Mouse (Mus musculus) intestine, embryonic 15.5 days (tissue): ENCODE results near the gene Gabra6. TPM values are rescaled to one million over a fixed set of nuclear protein-coding genes. Genes with fewer than 3 reads are reported as not detected.

Source experiments
- ATAC-seq: fragments of 200-750 bp; cut with Nextera tagmentation; 2 replicates; pipeline ENCODE4 v1.8.0; 2017; ENCODE audit warnings: moderate TSS enrichment, moderate library complexity
- H3K27ac ChIP-seq: fragments of 300-500 bp; sonication (generic); 2 replicates; pipeline ENCODE4 v1.5.1; 2015; ENCODE audit warnings: mild to moderate bottlenecking, inconsistent platforms
- H3K27me3 ChIP-seq: fragments of 300-500 bp; sonication (generic); replicated peaks from 2 replicates; pipeline ENCODE4 v1.6.1; 2015; ENCODE audit warnings: inconsistent platforms
- H3K36me3 ChIP-seq: fragments of 300-500 bp; sonication (generic); 2 replicates; pipeline ENCODE4 v1.6.1; 2015; ENCODE audit warnings: inconsistent platforms
- H3K4me1 ChIP-seq: fragments of 300-500 bp; sonication (generic); replicated peaks from 2 replicates; pipeline ENCODE4 v1.6.1; 2015; ENCODE audit warnings: inconsistent platforms
- H3K4me2 ChIP-seq: fragments of 300-500 bp; sonication (generic); replicated peaks from 2 replicates; pipeline ENCODE4 v1.6.1; 2015; ENCODE audit warnings: mild to moderate bottlenecking, inconsistent platforms
- H3K4me3 ChIP-seq: fragments of 300-500 bp; sonication (generic); replicated peaks from 2 replicates; pipeline ENCODE4 v1.5.1; 2015; ENCODE audit warnings: inconsistent platforms
- H3K9ac ChIP-seq: fragments of 300-500 bp; sonication (generic); 2 replicates; pipeline ENCODE4 v1.6.1; 2015; ENCODE audit warnings: inconsistent platforms
- H3K9me3 ChIP-seq: fragments of 300-500 bp; sonication (generic); 2 replicates; pipeline ENCODE4 v1.6.1; 2016; ENCODE audit warnings: inconsistent platforms
- WGBS: fragments of 180-500 bp; shearing (Covaris S2); methylation state at CpG from one replicate; pipeline ENCODE4 v1.1.7; 2015; 5-methylcytosine and 5-hydroxymethylcytosine counted together
- polyA plus RNA-seq: library from polyadenylated mRNA; unstranded; fragments of >200 nt; fragmentation: Nextera tagmentation; extraction: Ambion mirVana; gene quantifications from 2 replicates; pipeline ENCODE4 v1.2.1, GENCODE M21; 2015

The Gabra6 gene
- polyA plus RNA-seq, result not detected in 2 replicates

DNA sequence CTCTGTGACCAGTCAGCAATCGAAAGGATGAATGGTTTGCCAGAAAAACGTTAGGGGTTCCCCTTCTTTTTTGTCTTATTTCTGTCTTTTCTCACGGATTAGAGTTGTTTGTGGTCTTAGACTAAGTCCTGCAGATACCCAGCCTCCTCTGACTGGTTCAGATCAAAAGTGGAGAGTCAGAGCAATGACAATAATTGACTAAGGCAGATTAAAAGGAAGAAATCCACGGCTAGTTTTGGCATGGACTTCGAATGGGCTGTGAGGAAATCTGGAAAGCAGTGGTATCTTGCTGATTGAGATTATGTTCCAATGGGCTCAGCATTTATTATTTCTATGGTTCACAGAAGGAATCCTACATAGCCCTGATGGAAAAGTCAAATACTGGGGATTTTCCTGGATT lies at the start of gene Gabra6:
Gabra6 (minus strand) TSS at position 191 of the 400 bp plus-strand sequence.
- Histone ChIP-seq H3K9ac (no peak within 1 kb of the TSS), H3K27me3 (no peaks in the 10 kb centered on the region)

DNA sequence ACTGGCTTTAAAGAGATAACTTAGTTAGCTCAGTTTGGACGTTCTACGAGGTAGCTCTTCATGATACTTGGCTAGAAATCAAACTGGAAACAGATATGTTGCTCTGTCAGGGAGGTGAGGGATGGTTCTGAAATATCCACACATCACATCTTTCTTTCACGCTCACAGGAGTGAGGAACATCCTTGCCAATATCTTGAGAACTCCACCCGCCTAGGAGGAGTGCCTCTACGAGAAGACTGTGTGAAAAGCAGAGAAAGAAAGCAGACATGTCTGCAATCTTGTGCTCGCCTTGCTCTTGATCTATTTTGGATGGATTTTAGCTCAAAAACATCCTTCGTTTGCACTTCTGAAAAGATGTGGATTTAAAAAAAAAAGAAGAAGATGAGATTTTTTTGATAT lies 44.7 kb upstream of the Gabra6 start:
- no peak overlapping the region for H3K4me2 ChIP-seq
- ATAC-seq, result no peak
- H3K27me3 ChIP-seq, result no peaks in the 10 kb centered on the region
- no peak overlapping the region for H3K27ac ChIP-seq
- H3K9ac ChIP-seq, result no peak overlapping the region
- H3K9me3 ChIP-seq, result no peaks in the 10 kb centered on the region
- no peak overlapping the region for H3K4me3 ChIP-seq
- no peaks in the 10 kb centered on the region for H3K4me1 ChIP-seq
- H3K36me3 ChIP-seq, result no peaks in the 10 kb centered on the region
- 69% methylated on average over 7 of the region's 7 CpGs for WGBS

More for the DNA sequence above, at the start of gene Gabra6:
- Histone ChIP-seq H3K36me3 (no peaks in the 10 kb centered on the region), H3K9me3 (no peaks in the 10 kb centered on the region), H3K4me2 (no peak within 1 kb of the TSS), H3K4me3 (no peak within 1 kb of the TSS), H3K4me1 (no peaks in the 10 kb centered on the region), H3K27ac (no peak within 1 kb of the TSS)
- no peak for ATAC-seq
- 70% methylated on average over 5 of the region's 5 CpGs for WGBS

DNA sequence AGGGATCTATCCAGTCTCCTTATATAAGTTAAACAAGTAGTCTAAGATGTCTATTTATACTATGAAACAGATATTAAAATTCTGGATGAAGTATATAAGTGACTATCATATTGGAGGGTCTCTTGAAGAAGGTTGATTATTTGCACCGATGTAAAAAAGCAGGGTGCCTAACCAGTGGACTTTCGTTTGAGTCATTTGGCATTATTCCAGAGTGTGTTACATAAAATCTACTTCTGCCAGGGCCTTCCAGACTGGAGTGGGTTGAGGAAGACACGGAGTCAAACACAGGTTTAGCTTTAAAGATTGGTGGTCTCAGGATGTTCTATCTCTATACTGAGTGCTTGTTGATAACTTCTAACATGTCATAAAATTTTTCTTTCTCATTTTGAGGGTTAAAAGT lies 11.2 kb upstream of the Gabra6 start:
- WGBS, result 78% methylated on average over 3 of the region's 3 CpGs
- Histone ChIP-seq H3K27ac (no peak overlapping the region), H3K27me3 (no peaks in the 10 kb centered on the region), H3K9ac (no peak overlapping the region), H3K4me1 (no peaks in the 10 kb centered on the region), H3K36me3 (no peaks in the 10 kb centered on the region), H3K4me2 (no peak overlapping the region), H3K9me3 (no peaks in the 10 kb centered on the region), H3K4me3 (no peak overlapping the region)
- no peak for ATAC-seq

DNA sequence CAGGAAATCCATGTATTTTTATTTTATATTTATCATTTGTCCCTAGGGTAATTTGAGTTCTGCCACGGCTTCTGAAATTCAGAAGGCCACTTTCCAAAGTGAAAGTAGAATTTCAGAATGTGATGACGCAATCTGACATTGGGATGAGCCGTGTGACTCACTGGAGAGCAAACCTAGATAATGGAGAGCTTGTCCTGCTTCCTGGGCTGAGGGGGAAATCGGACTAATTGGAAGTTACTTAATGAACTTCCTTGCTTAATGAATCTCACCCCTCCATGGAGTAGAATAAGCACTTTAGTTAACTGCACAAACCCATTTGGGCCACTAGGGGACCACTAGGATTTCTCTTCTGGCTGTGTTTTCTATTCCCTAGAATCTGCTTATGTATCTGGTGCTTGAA lies 5.4 kb upstream of the Gabra6 start:
- Histone ChIP-seq H3K4me1 (no peaks in the 10 kb centered on the region), H3K9me3 (no peaks in the 10 kb centered on the region), H3K9ac (no peak overlapping the region), H3K4me3 (no peak overlapping the region), H3K27me3 (no peaks in the 10 kb centered on the region), H3K36me3 (no peaks in the 10 kb centered on the region), H3K27ac (no peak overlapping the region), H3K4me2 (no peak overlapping the region)
- ATAC-seq, result no peak
- WGBS, result 73% methylated on average over 4 of the region's 4 CpGs

DNA sequence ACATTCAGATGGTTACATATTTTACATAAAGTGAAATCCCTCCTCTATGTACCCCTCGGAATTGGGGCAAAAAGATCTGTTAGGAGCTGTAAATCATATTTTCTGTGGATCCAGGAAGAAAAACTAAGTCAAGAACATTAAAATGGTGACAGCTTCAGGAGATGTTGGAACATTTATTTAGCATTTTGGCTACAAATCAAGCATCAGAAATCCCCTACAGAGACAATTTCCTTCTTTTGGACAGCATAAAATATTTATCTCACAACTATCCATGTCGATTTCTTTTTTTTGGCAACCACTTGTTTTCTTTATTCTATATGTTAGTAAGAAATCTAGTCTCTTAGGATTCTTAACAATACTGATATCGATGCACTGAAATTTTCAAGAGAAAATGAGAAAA lies 688 bp upstream of the Gabra6 start:
- WGBS, result 80% methylated on average over 3 of the region's 3 CpGs
- Histone ChIP-seq H3K4me1 (no peaks in the 10 kb centered on the region), H3K4me2 (no peak overlapping the region), H3K27me3 (no peaks in the 10 kb centered on the region), H3K9ac (no peak overlapping the region), H3K4me3 (no peak overlapping the region), H3K27ac (no peak overlapping the region), H3K9me3 (no peaks in the 10 kb centered on the region), H3K36me3 (no peaks in the 10 kb centered on the region)
- no peak for ATAC-seq

DNA sequence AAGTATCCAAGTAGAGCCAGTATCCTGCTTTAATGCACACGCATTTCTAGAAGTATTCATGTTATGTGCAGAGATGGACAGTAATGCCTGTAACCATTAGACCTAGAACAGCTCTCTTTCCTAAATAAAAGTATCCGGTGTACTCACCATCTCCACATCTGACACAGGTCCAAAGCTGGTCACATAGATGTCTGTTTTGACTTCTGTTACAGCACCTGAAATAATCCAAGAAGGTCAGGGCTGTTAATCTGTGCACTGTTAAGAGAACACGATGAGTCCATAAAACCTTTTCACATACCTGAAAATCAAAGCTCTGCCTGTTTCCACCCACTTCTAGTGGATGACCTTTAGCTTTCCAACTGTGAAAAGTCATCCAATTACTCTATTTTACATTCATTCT lies 1.4 kb downstream of the Gabra6 start:
- no peak overlapping the region for H3K4me3 ChIP-seq
- no peak for ATAC-seq
- H3K9me3 ChIP-seq, result no peaks in the 10 kb centered on the region
- H3K4me2 ChIP-seq, result no peak overlapping the region
- H3K9ac ChIP-seq, result no peak overlapping the region
- 85% methylated on average over 3 of the region's 3 CpGs for WGBS
- H3K27me3 ChIP-seq, result no peaks in the 10 kb centered on the region
- no peaks in the 10 kb centered on the region for H3K4me1 ChIP-seq
- no peaks in the 10 kb centered on the region for H3K36me3 ChIP-seq
- no peak overlapping the region for H3K27ac ChIP-seq

DNA sequence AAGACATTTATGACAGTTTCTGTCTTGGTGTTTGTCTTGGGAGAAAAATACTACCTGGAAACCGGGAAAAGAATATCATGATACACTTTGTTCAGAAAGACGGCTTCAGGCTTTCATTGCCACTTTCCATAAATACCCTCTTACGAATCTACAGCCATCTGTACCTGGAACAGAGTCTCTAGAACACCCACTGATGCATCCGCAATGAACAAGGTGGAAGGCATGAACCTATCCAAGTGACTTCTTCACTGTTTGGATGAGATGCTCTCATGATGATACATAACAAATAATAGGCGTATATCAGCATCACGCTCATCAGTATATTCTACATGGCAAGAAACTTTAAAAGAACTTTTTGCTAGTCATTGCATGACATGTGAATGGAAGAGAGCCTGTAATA lies 1.8 kb downstream of the Gabra6 start:
- H3K27me3 ChIP-seq, result no peaks in the 10 kb centered on the region
- 89% methylated on average over 6 of the region's 6 CpGs for WGBS
- H3K27ac ChIP-seq, result no peak overlapping the region
- no peaks in the 10 kb centered on the region for H3K4me1 ChIP-seq
- H3K9ac ChIP-seq, result no peak overlapping the region
- H3K4me3 ChIP-seq, result no peak overlapping the region
- no peak overlapping the region for H3K4me2 ChIP-seq
- no peaks in the 10 kb centered on the region for H3K9me3 ChIP-seq
- no peak for ATAC-seq
- H3K36me3 ChIP-seq, result no peaks in the 10 kb centered on the region

DNA sequence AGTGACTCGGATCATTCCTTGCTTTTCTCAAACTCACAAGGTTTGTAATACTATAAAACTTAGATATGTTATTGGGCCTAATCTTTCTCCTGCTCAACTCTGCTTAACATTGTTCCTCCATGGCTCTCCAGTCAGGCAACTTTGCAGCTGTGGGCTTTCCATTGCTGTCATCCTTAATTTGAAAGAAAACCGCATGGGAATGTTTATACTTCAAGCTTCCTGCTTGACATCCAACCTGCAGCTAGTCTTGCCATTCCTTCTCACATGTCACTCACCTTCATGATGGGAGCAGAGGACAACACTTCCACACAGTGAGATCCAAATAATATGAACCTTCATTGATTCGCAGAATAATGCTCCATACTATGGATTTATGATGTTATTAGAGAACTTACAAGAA lies 2.9 kb downstream of the Gabra6 start:
- H3K4me2 ChIP-seq, result no peak overlapping the region
- H3K36me3 ChIP-seq, result no peaks in the 10 kb centered on the region
- H3K27ac ChIP-seq, result no peak overlapping the region
- H3K9ac ChIP-seq, result no peak overlapping the region
- H3K9me3 ChIP-seq, result no peaks in the 10 kb centered on the region
- no peak overlapping the region for H3K4me3 ChIP-seq
- WGBS, result 79% methylated on average over 3 of the region's 3 CpGs
- no peaks in the 10 kb centered on the region for H3K4me1 ChIP-seq
- ATAC-seq, result no peak
- no peaks in the 10 kb centered on the region for H3K27me3 ChIP-seq

DNA sequence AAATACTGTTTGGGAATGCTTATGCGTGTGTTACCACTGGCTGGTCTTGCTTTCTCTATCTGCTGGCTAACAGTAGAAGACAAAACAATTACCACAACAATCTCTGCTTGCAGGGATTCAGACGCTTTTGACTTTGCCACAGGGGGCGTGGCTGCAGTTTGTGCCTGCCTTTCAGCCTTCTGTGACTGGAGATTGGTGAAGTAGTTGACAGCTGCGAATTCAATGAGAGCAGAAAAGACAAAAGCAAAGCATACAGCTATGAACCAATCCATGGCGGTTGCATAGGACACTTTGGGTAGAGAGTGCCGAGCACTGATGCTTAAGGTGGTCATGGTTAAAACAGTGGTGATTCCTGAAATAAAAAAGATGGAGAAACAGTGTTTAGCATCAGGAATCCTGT lies 6.0 kb downstream of the Gabra6 start:
- no peaks in the 10 kb centered on the region for H3K36me3 ChIP-seq
- H3K4me1 ChIP-seq, result no peaks in the 10 kb centered on the region
- H3K4me3 ChIP-seq, result no peak overlapping the region
- no peak for ATAC-seq
- no peak overlapping the region for H3K9ac ChIP-seq
- H3K27me3 ChIP-seq, result no peaks in the 10 kb centered on the region
- no peaks in the 10 kb centered on the region for H3K9me3 ChIP-seq
- no peak overlapping the region for H3K27ac ChIP-seq
- 29% methylated on average over 6 of the region's 6 CpGs for WGBS
- H3K4me2 ChIP-seq, result no peak overlapping the region

DNA sequence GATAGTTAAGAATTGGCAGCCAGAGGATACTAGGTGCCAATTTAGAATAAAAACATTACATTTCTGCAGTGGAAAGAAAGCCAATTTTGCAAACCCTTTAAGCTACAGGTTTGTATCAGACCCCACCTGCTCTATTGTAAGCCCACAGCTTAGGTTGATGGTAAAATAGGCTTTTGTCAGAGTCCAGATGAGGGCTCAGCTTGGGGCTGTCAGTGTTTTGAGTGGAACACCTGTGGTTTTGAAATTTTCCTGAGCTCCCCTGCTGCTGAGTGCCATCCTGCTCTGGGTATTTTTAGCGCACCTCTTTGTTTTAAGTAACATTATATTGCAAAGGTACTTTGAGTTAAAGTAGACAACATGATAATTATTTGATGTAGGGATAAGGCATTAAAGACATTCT lies 10.0 kb downstream of the Gabra6 start:
- no peaks in the 10 kb centered on the region for H3K36me3 ChIP-seq
- no peak overlapping the region for H3K4me3 ChIP-seq
- no peak for ATAC-seq
- H3K4me2 ChIP-seq, result no peak overlapping the region
- no peaks in the 10 kb centered on the region for H3K4me1 ChIP-seq
- H3K9ac ChIP-seq, result no peak overlapping the region
- no peaks in the 10 kb centered on the region for H3K27me3 ChIP-seq
- 79% methylated on average over 1 of the region's 1 CpGs for WGBS
- no peaks in the 10 kb centered on the region for H3K9me3 ChIP-seq
- no peak overlapping the region for H3K27ac ChIP-seq

DNA sequence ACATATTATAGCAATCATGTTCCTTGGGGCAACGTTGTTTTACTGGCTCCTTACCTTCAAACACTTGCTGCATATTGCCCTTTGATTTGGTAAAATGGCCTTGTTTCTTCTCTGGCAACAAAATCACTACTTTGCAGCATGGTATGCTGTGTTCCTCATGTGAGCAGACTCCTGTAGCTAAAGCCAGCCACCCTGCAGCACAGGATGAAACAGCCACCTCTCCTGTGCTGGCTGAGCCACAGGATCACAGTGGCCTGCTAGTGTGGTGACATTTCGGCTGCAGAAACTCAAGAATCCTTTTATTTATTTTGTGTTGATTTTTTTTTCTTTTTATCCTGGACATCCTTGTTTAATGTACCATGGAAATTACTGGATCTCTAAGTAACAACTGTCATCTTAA lies 11.8 kb downstream of the Gabra6 start:
- Histone ChIP-seq H3K4me3 (no peak overlapping the region), H3K9me3 (no peaks in the 10 kb centered on the region), H3K4me2 (no peak overlapping the region), H3K27me3 (no peaks in the 10 kb centered on the region), H3K27ac (no peak overlapping the region), H3K4me1 (no peaks in the 10 kb centered on the region), H3K9ac (no peak overlapping the region), H3K36me3 (no peaks in the 10 kb centered on the region)
- WGBS, result 72% methylated on average over 2 of the region's 2 CpGs
- ATAC-seq, result no peak

DNA sequence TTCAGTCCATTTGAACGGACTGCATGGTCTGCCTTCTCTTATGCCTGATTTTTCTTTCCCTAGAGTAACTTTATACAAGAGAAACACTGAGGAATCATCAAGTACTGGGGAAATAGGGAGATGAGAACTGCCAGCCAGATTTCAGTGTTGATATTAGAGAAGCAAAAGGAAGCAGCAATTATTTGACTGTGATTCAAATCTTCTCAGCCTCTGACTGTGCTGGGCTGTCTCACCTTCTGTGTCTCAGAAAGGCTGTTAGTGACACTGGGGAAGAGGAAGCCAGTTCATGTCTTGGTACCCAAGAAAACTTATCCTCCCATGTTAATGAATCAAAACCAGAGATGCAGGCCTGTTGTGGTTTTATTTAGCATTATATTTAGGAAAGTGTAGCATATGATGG lies 14.8 kb downstream of the Gabra6 start:
- H3K27ac ChIP-seq, result no peak overlapping the region
- no peaks in the 10 kb centered on the region for H3K4me1 ChIP-seq
- no peak overlapping the region for H3K4me2 ChIP-seq
- no peaks in the 10 kb centered on the region for H3K27me3 ChIP-seq
- WGBS, result 76% methylated on average over 1 of the region's 1 CpGs
- H3K36me3 ChIP-seq, result no peaks in the 10 kb centered on the region
- H3K9me3 ChIP-seq, result no peaks in the 10 kb centered on the region
- no peak overlapping the region for H3K9ac ChIP-seq
- H3K4me3 ChIP-seq, result no peak overlapping the region
- ATAC-seq, result no peak

DNA sequence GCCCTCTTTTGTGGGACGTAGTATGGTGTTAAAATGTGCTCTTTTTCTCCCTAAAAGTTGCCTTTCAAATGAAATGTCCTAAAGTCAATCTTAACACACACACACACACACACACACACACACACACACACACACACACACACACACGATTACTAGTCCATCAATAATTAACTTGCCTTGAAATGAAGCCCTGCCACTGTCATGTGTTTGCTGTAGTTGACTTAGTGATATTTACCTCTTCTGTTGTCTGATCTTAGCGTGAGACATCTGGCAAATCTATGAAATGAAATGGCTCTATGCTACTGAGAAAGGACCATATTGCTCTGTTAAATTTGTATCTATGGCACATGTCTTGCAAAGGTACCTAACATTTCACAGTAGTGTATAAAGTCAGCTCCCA lies 61.9 kb downstream of the Gabra6 start:
- Histone ChIP-seq H3K27ac (no peak overlapping the region), H3K9ac (no peak overlapping the region), H3K36me3 (no peaks in the 10 kb centered on the region), H3K4me2 (no peak overlapping the region), H3K4me1 (no peaks in the 10 kb centered on the region), H3K27me3 (no peaks in the 10 kb centered on the region), H3K9me3 (no peaks in the 10 kb centered on the region), H3K4me3 (no peak overlapping the region)
- no peak for ATAC-seq
- WGBS, result 54% methylated on average over 3 of the region's 3 CpGs
